Mouse (Mus musculus) adrenal gland, adult 2 months (tissue): Measurements from ENCODE around the gene Gcdh. TPM values are rescaled to one million over a fixed set of nuclear protein-coding genes. Genes with fewer than 3 reads are reported as not detected.
A peak's percentile ranks its signal among the peaks of the same experiment; 100 is the strongest.

ENCODE experiments used
- DNase-seq: peaks from one replicate; pipeline ENCODE4 v3.0.0; 2021
- polyA plus RNA-seq: library from polyadenylated mRNA; depleted of rRNA; stranded (reverse); fragments of >200 nt; gene quantifications from 2 replicates; pipeline ENCODE4 v1.2.3, GENCODE M21; 2012
- total RNA-seq, 2 experiments: library from RNA; stranded (reverse); gene quantifications; 2 replicates each; pipeline ENCODE4 v1.2.3; 2021

Gcdh gene
- total and polyA plus RNA-seq, 3 experiments, result 50.1 to 657 (median 59.0) TPM

GRCm38 (mm10) chr8:84872309-84872965 is 21.3 kb downstream of the Gcdh start:
- DNase-seq, result peak; percentile 47

- peak; percentile 88 for DNase-seq
Observed at GRCm38 (mm10) chr8:84871376-84872308, 22.1 kb downstream of the Gcdh start, which contains the start of gene Syce2. TSS of gene Syce2 (plus strand) at chr8:84872111.

GRCm38 (mm10) chr8:84856864-84857441 is 36.8 kb downstream of the Gcdh start, which contains the start of gene Farsa:
TSS of gene Farsa (plus strand) at chr8:84856989.
- peak; percentile 94 for DNase-seq

- DNase-seq, result no peak
Observed at GRCm38 (mm10) chr8:84856434-84856833, 37.3 kb downstream of the Gcdh start.

- DNase-seq, result no peak
Observed at GRCm38 (mm10) chr8:84847684-84848435, 45.9 kb downstream of the Gcdh start.

GRCm38 (mm10) chr8:84846722-84847572 is 46.8 kb downstream of the Gcdh start, which contains the start of gene Calr:
TSS of gene Calr (minus strand) at chr8:84846934.
- DNase-seq, result peak; percentile 100

GRCm38 (mm10) chr8:84846094-84846721 is 47.5 kb downstream of the Gcdh start:
- DNase-seq, result no peak

GRCm38 (mm10) chr8:84845355-84846093 is 48.2 kb downstream of the Gcdh start:
- DNase-seq, result peak; percentile 47

- DNase-seq, result no peak
Observed at GRCm38 (mm10) chr8:84844397-84845070, 49.2 kb downstream of the Gcdh start.

- DNase-seq, result no peak
Observed at GRCm38 (mm10) chr8:84841514-84841913, 52.2 kb downstream of the Gcdh start.

- peak; percentile 94 for DNase-seq
Observed at GRCm38 (mm10) chr8:84840248-84840999, 53.3 kb downstream of the Gcdh start, which contains the start of gene Rad23a. TSS of gene Rad23a (minus strand) at chr8:84840665.

GRCm38 (mm10) chr8:84839875-84840247 is 53.9 kb downstream of the Gcdh start:
- no peak for DNase-seq

- DNase-seq, result no peak
Observed at GRCm38 (mm10) chr8:84839411-84839810, 54.3 kb downstream of the Gcdh start.

GRCm38 (mm10) chr8:84838513-84838912 is 55.2 kb downstream of the Gcdh start:
- DNase-seq, result no peak

GRCm38 (mm10) chr8:84837912-84838470 is 55.7 kb downstream of the Gcdh start:
- DNase-seq, result no peak

GRCm38 (mm10) chr8:84837149-84837911 is 56.4 kb downstream of the Gcdh start:
- no peak for DNase-seq
